Mouse (Mus musculus): ENCODE data around the gene Ndufab1.
A peak's percentile ranks its signal among the peaks of the same experiment; 100 is the strongest.

DNA sequence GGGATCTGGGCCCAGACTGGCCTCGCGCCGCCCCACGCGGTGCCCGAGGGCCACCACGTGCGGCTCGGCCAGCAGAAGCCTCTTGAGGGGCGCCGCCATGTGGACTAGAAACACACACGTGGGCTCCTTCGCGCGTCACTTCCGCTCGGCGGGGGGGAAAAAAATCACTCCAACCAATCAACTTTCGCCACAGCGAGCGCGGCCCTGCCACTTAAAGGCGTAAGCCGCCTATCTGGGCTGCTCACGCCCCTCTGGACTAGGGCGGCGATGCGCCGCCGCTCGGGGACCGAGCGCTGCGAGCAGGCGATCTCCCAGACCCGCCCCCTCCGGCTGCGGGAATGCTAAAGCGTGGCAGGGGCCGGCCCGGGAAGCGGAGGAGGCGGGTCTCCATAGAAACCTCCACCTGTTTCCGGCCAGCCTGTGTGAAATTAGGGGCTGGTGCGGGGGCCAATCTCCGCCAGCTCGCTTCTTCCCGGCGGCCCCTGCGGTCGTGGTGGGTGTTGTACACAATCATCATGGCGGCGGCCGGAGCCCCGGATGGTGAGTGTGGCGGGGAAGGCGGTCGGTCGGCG is 34.7 kb downstream of the Ndufab1 start, which contains the start of the genes Ubfd1 and Ears2:
- TF ChIP-seq CTCF (IDR thresholded peaks at IDR 0.05) = 0 out of 2 replicates have a peak, but pooled peaks have one; percentile 26
- 0 out of 2 replicates have a peak, but pooled peaks have one; percentile 29 for TF ChIP-seq EP300 (IDR thresholded peaks at IDR 0.05)
